Mouse (Mus musculus): ENCODE data around the gene Dlx3. TPM values are rescaled to one million over a fixed set of nuclear protein-coding genes. Genes with fewer than 3 reads are reported as not detected.

Gene Dlx3
- polyA plus RNA-seq, 2 experiments from 2014 or later: not detected

GRCm38 (mm10) chr11:95088857-95089779 is 30.8 kb upstream of the Dlx3 start:
- ATAC-seq: no peak

GRCm38 (mm10) chr11:95093077-95093476 is 26.8 kb upstream of the Dlx3 start:
- no peak for ATAC-seq

DNA sequence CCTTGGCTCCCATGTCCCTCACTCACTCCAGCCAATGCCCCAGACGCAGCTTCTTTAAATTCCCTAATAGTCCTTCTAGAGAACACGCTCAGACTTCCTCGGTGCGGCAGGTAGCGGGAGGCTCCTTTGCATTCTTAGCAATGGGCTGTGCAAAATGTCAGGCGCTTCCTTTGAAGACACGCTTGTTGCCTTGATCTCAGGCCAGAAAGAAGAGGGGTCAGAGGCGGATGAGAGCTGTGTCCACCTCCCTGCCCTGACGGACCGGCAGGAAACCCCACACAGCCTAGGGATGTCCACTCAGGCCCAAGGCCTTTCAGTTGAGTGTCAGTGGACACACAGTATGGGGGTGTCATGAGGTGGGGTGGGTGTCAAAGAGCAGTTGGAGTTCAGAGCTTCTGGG is 24.3 kb upstream of the Dlx3 start:
- no peak for ATAC-seq

- no peak for ATAC-seq
Measured at GRCm38 (mm10) chr11:95096608-95097373, 23.1 kb upstream of the Dlx3 start.

GRCm38 (mm10) chr11:95097889-95098288 is 22.0 kb upstream of the Dlx3 start:
- ATAC-seq: no peak

DNA sequence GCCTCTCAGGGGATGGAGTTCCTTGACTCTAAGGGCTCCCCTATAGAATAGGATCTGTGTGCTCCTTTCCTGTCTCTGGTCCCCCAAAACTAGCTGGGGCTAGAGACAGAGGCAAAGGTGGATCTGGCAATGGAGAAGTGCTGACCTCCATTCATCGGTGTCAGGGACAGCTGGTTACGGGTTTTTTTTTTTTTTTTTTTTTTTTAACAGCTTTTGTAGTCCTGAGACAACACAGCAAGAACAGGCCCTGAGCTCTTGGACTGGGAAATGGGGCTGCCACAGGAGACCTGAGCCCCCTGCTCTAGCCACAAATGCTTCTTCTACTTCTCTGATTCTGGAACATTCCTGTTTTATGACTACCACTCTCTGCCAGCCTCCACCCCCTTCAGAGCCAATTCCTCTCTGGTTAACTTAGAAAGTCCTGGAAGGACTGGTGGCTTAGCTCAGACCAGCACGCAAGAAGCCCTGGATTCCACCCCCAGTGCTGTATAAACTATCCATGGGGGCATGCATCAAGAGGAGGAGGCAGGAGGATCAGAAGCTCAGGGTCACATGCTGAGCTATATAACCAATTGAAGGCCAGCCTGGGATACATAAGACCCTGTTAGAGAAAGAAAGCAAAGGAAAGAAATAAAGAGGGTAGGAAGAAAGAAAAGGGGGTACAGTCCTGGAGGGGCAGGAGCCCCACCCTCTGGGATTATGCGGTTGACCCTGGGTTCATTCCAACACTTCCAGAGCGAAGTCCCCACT is 21.4 kb upstream of the Dlx3 start:
- ATAC-seq: no peak

DNA sequence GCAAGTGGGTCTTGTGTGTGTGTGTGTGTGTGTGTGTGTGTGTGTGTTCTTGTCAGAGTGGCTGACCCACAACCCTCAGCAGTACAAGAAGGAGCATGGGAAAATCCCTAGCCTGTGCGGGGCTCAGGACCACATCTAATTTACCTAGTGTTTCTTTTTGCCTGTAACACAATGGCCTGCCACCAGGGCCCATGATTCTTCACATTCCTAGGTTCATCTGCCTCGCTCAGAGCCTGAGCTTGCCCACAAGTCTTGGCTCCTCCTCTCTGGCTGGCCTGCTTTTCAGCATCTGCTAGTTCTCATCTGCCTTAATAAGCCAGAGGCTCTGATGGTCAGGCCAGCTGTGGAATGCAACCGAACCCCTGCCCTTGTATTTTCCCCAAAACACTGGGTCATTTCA is 19.5 kb upstream of the Dlx3 start:
- ATAC-seq: no peak

- no peak for ATAC-seq
Measured at GRCm38 (mm10) chr11:95101071-95101788, 18.7 kb upstream of the Dlx3 start.

DNA sequence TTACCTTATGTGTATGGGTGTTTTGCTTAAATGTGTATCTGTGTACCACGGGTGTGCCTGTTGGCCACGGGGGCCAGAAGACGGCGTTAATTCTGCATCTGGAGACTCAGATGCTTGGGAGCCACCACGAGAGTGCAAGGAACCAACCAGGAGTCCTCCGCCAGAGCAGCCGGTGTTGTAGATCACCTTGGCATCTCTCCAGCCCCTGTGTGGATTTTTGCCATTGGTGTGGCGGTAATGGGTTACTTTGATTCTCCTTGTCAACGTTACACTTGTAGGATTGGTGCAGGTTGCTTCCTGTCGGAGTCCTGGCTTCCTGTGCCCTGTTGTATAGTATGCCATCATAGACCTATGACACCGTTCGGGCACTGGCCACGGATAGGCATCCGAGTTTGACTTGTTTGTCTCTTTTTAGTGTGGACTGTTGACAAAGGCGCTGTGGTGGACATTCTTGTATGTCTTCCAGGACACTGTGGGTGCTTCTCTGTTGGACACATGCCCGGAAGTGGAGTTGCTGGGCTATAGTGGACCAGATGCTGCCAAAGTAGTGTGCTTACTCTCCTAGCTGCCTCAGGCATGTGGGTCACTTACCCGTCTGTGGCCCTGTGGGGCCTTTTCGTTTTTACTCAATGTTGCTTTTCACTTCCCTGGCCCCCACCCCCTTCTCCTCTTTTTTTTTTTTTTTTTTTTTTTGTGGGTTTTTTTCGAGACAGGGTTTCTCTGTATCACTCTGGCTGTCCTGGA is 17.6 kb upstream of the Dlx3 start:
- no peak for ATAC-seq

GRCm38 (mm10) chr11:95104266-95104665 is 15.7 kb upstream of the Dlx3 start:
- ATAC-seq: no peak

- ATAC-seq: no peak
Measured at GRCm38 (mm10) chr11:95105274-95105874, 14.5 kb upstream of the Dlx3 start.

DNA sequence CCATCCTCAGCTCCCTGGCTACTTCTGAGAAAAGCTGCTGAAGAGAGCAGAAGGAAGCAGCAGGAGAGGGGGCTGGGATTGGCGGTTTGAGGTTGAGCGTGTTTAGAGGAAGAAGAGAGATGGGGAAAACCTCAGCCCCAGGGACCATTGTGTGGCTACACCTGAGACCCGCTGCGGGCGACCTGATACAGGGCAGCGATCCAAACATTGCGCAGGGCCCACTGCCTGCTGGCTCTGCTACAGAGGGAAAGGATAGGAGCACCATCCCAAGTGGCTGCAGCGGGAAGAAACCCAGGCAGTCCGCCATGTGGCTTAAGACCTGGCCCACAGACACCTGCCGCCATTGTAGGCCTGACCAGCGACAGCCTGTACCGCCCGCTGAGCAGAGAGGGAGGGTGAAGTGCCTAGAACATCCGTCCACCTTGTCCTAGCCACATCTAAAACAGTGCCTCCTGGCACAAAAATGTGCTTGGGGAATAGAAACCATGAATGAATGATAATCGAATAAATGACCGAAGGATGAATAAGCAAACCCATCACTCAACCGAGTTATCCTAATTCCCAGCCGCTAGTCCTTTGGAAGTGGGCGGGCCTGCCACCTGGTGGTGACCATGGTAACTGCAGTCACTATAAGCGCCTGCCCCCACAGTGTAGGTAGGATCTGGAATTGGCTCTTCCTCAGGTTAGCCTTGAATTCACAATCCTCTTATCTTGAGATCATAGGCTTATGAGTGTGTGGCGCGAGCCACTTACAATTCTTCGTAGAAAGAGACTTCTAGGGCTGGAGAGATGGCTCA is 13.3 kb upstream of the Dlx3 start:
- ATAC-seq: peak; percentile 46

DNA sequence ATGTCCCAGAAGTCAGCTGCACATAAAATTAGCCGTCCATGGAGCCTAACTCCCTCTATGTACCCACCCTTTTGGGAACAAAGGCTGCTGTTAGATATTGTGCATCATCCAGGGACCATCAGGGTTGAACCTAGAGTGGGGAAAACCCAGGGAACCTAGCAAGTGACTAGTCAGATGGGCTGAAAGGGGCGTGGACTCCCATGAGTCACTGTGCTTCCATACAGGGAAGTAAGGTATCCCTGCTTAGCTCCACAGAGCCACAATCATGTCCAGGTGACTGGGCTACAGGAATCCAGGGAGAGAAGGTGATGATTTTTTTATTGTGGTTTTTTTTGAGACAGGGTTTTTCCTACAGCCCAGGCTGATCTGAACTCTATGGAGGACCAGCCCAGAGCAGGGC is 10.9 kb upstream of the Dlx3 start:
- ATAC-seq: no peak

DNA sequence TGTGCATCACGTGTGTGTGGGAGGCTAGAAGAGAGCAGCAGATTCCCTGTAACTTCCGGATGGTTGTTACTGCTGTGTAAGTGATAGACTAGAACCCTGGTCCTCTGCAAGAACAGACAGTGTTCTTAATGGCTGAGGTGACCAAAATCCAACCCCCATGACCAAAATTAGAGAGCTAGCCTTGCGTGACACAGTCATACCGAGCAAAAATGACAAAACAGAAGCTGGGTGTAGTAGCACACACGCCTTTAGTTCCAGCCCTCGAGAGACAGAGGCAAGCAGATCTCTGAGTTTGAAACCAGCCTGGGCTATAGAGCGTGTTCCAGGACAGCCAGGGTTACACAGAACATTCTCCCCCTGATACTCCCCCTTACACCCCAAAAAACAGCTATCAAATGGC is 9.8 kb upstream of the Dlx3 start:
- no peak for ATAC-seq

DNA sequence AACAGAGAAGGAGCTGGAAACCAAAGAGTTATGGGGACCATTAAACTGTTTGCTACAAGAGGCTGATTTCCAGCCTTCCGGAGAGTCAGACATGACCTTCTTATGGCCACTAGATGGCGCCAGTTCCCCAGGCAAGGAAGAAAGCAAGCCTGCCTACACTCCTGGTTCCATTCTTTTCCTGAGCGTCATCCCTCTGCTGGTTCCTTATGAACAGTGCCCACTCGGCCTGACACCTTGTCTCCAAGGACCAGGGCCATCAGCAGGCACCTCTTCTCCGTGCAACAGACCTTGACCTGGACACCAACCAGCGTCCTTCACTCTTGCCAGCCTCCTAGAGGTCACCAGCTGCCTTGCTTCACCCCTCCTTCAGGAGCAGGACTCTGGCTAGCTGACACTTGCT is 2.9 kb upstream of the Dlx3 start:
- no peak for ATAC-seq

DNA sequence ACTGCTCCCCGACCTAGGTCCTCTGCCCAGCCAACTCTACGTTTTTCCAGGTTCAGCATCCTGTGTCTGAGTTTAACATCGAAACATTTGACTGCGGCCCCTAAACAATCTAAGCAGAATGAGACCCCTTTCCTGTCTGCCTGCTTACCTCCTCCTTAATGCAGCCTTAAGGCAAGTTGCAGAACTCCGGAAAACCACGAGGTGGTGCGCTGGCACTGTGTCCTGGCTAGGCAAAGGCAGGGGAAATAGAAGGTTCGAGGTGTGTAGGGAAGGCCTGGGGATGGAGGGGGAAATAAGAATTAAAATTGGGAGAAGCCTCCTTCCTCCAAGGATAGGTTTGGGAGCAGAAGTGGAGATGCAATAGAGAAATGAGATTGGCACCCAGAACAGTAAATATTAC is 1.4 kb upstream of the Dlx3 start:
- ATAC-seq: no peak

GRCm38 (mm10) chr11:95120633-95121020 is 708 bp downstream of the Dlx3 start:
- no peak for ATAC-seq

DNA sequence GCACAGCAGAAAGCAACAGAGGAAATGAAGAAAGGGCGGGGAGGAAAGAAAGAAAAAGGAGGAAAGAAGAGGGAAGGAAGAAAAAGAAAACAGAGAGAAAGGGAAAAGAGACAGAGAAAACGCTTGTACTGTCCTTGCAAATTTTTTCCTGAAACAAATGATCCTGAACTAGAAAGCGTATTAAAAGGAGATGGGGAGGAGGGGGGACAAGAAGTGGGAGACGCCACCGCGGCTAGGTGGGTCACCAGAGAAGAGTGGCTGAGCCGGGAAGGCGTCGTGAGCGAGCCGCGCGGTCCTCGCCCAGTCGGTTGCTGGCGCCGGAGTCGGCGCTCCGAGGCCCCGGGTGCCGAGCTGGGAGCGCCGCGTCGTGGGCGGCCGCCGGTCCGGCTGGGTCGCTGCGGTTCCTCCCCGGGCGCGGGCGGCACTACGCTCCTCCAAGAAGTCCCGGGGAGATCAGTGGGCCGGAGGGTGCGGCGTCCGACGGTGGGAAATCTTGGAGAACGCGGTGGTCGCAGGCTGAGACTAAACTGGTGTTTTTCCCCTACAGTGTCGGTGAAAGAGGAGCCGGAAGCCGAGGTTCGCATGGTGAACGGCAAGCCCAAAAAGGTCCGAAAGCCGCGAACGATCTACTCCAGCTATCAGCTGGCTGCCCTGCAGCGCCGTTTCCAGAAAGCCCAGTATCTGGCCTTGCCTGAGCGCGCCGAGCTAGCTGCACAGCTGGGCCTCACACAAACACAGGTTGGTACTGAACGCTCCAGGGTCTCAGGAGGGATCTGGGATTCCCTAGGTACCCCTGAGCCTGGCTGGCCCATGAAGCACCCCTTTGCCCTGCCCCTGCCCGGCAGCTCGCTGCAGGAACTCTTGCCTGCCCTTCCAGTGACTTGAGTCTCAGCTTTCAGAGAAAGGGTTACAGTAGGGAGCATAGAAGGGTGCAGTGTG is 1.5 kb downstream of the Dlx3 start:
- no peak for ATAC-seq

DNA sequence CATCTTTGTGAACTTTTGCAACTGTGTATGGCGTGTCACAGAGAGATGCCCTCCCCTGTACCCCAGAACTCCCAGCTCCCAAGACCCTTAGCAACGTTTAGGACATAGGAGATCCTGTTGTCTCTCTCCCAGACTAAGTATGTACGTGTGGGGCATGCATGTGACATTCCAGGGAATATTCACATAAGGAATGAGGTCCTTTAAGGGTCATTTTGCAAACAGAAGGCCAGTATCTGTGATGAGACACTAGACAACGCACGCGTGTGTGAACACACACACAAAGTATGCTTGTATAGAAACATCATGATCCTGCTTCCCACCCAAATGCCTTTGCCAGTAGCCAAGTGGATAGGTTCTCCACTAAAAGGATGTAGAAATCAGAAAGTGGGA is 2.2 kb downstream of the Dlx3 start:
- ATAC-seq: no peak

Measured in activated CD4-positive, CD25-positive, alpha-beta regulatory T cell, adult 4 months (primary cell).